Mouse (Mus musculus) spleen, adult 2 months (tissue): ENCODE measurements around the gene Psg27.

ENCODE experiments used
- CTCF ChIP-seq: fragments of 200-500 bp; IDR thresholded peaks from 2 replicates; pipeline ENCODE4 v1.5.1; 2011; ENCODE audit warnings: mild to moderate bottlenecking, inconsistent platforms; ENCODE audit not compliant: insufficient read depth, insufficient read length, insufficient replicate concordance; ENCODE audit errors: extremely low read depth
- POLR2A ChIP-seq: fragments of 200-500 bp; IDR thresholded peaks from 2 replicates; pipeline ENCODE4 v1.6.1; 2011; ENCODE audit warnings: low read depth, low read length, inconsistent platforms

- no peak for TF ChIP-seq CTCF
- TF ChIP-seq POLR2A = no peak
Observed at GRCm38 (mm10) chr7:18559850-18560249, 7.3 kb downstream of the Psg27 start.
